In the genomic region with DNA sequence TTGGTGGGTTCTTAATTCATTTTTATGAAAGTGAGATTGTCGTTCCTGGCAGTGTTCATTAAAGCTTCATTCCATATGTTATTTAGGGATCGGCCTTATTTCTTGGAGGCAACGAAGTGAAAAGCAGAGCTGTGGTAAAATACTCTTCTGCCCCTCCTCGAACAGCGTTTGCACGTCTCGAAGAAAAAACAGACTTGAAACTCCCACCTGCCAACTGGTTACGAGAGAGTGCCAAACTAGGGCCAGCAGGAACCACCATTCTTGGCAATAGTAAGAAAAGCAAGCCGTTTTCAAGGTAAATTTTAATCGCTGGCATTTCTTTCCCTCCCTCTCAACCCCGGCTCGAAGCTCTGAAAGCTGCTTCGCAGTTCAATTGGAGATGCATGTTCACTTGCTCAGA, we compare ENCODE assay signal across 9 mouse cellular contexts. TPM values are rescaled to one million over a fixed set of nuclear protein-coding genes. Genes with fewer than 3 reads are reported as not detected.
DNase-seq lines count a peak whose midpoint lies in the region; ATAC-seq and TF ChIP-seq lines count a peak whose summit lies in the region.
"Had no signal": no experiment of that assay in that cellular context is flagged by ENCODE, and none has a peak within 500 bp of the region (broad histone marks: within the 10 kb centered on the region; RNA-seq: fewer than 3 reads in every experiment).

No protein-coding gene starts in this region.

- H3K36me3 ChIP-seq in CH12.LX (replicated peaks in 1 of 2; ENCODE audit: control insufficient read depth in 1 of 2, insufficient read depth in 1 of 2, low read length in 1 of 2): peaks cover 30 to 44% of the 10 kb centered on the region in 2 experiments
- peaks cover 43% of the 10 kb centered on the region for H3K36me3 ChIP-seq in limb, embryonic 12.5 days
- peaks cover 24% of the 10 kb centered on the region for H3K36me3 ChIP-seq in stomach, embryonic 15.5 days

- peak overlapping the region; percentile 76 for H3K9ac ChIP-seq in CH12.LX (ENCODE audit: insufficient read depth, low read depth)
- H3K9ac ChIP-seq in limb, embryonic 12.5 days (replicated peaks): no peak overlapping the region
- H3K9ac ChIP-seq in stomach, embryonic 15.5 days: peak overlapping the region; percentile 99; the same call in 1 of the 2 replicates

- TF ChIP-seq EP300 in CH12.LX (IDR thresholded peaks at IDR 0.05; ENCODE audit: low read length): no peak

- no peak overlapping the region for H3K27ac ChIP-seq in CH12.LX (ENCODE audit: insufficient read depth, low read depth)
- H3K27ac ChIP-seq in limb, embryonic 12.5 days: no peak overlapping the region
- H3K27ac ChIP-seq in stomach, embryonic 15.5 days: no peak overlapping the region

- dilution Hi-C loops in CH12.LX (cut with MboI; ENCODE audit: extremely low pct_ligation_motif_present, extremely low pct_unique_long_range_greater_than_20kb, low sequenced_read_pairs): no loop called here

- in situ Hi-C loops in CH12.LX (cut with MboI; ENCODE audit: low pct_ligation_motif_present, low pct_unique_long_range_greater_than_20kb, low sequenced_read_pairs): no loop called here

- TF ChIP-seq CTCF in CH12.LX (conservative IDR thresholded peaks at IDR 0.05 in 1 of 2, IDR thresholded peaks at IDR 0.05 in 1 of 2; ENCODE audit: low read depth in 2 of 2, low read length in 2 of 2): no peak

- H3K4me1 ChIP-seq in CH12.LX (ENCODE audit: control insufficient read depth in 1 of 2, insufficient read depth in 2 of 2): peaks cover 0 to 12% of the 10 kb centered on the region in 2 experiments; a peak in 2 of 4 replicates
- peaks cover 21% of the 10 kb centered on the region for H3K4me1 ChIP-seq in limb, embryonic 12.5 days (replicated peaks)
- H3K4me1 ChIP-seq in stomach, embryonic 15.5 days: peaks cover 6% of the 10 kb centered on the region; the same call in 1 of the 2 replicates

- peaks cover 19% of the 10 kb centered on the region for H3K79me2 ChIP-seq in CH12.LX (replicated peaks; ENCODE audit: control insufficient read depth, extremely low read depth, insufficient read depth, poor library complexity, severe bottlenecking)

- TF ChIP-seq RAD21 in CH12.LX (IDR thresholded peaks at IDR 0.05; ENCODE audit: low read depth, low read length): no peak

- H3K27me3 ChIP-seq in CH12.LX (replicated peaks): peaks cover 8% of the 10 kb centered on the region
- no peaks in the 10 kb centered on the region; the same call in 1 of the 2 replicates for H3K27me3 ChIP-seq in limb, embryonic 12.5 days
- H3K27me3 ChIP-seq in stomach, embryonic 15.5 days (replicated peaks): no peaks in the 10 kb centered on the region

- H3K9me3 ChIP-seq in CH12.LX (replicated peaks; ENCODE audit: low read length): no peaks in the 10 kb centered on the region
- H3K9me3 ChIP-seq in limb, embryonic 12.5 days: no peaks in the 10 kb centered on the region
- H3K9me3 ChIP-seq in stomach, embryonic 15.5 days: no peaks in the 10 kb centered on the region

- TF ChIP-seq POLR2A in CH12.LX (IDR thresholded peaks at IDR 0.05; ENCODE audit: low read depth, low read length): no peak

- peak; percentile 49 to 50 for DNase-seq in cerebellum, postnatal 10 days
- no peak for DNase-seq in cerebellum, postnatal 36 days
- no peak for DNase-seq in CH12.LX (ENCODE audit: extremely low read depth)
- DNase-seq in frontal cortex, postnatal 25 days (ENCODE audit: low spot score in 2 of 2): peak; percentile 13 to 23
- no peak for DNase-seq in ovary, postnatal 14 days (ENCODE audit: low spot score)
- DNase-seq in thymus, postnatal 10 days (ENCODE audit: low spot score in 2 of 2): no peak

- WGBS in limb, embryonic 12.5 days: 87% methylated on average over 13 of the region's 13 CpGs
- WGBS in stomach, embryonic 15.5 days: 88% methylated on average over 13 of the region's 13 CpGs

- H3K4me3 ChIP-seq in CH12.LX (replicated peaks in 1 of 3; ENCODE audit: low read depth in 2 of 3, low read length in 2 of 3, poor library complexity in 1 of 3): peak overlapping the region in 2 of 3 experiments; percentile 64 to 92
- peak overlapping the region; percentile 90; the same call in 1 of the 2 replicates for H3K4me3 ChIP-seq in limb, embryonic 12.5 days (replicated peaks)
- H3K4me3 ChIP-seq in stomach, embryonic 15.5 days (replicated peaks): peak overlapping the region; percentile 98

- ATAC-seq in limb, embryonic 12.5 days (ENCODE audit: insufficient number of reproducible peaks, insufficient read depth, low FRiP score, low TSS enrichment, low read depth): no peak
- no peak for ATAC-seq in stomach, embryonic 15.5 days (ENCODE audit: insufficient read depth, low FRiP score, low read depth)

- H3K4me2 ChIP-seq in CH12.LX (ENCODE audit: insufficient read depth, low read depth, poor library complexity, severe bottlenecking): peak overlapping the region; percentile 42; the same call in 1 of the 2 replicates
- H3K4me2 ChIP-seq in limb, embryonic 12.5 days: peak overlapping the region; percentile 89
- peak overlapping the region; percentile 84 for H3K4me2 ChIP-seq in stomach, embryonic 15.5 days

TF ChIP-seq in CH12.LX, 34 proteins besides CTCF, POLR2A, EP300 and RAD21:
- TF ChIP-seq MAFK (IDR thresholded peaks at IDR 0.05; ENCODE audit: insufficient replicate concordance, low read length): no peak
- TF ChIP-seq CHD2 (IDR thresholded peaks at IDR 0.05; ENCODE audit: low read length): no peak
- TF ChIP-seq MXI1 (IDR thresholded peaks at IDR 0.05; ENCODE audit: low read depth, low read length): 0 out of 2 replicates have a peak, but pooled peaks have one; percentile 5
- TF ChIP-seq UBTF (IDR thresholded peaks at IDR 0.05; ENCODE audit: low read depth, low read length): no peak

RNA-seq across cellular contexts. Expression of gene Edrf1, which starts 1.5 kb away (rescaled TPM):
- total RNA-seq in CH12.LX (2012; rRNA removed) (20.6 and 21.7 TPM in 2 replicates), CH12.LX (2014; rRNA removed) (19.3 and 21.4 TPM in 2 replicates)
- polyA plus RNA-seq in CH12.LX (2012; ENCODE audit: insufficient read length, low read depth): 10.0 and 12.5 TPM in 2 replicates
- polyA plus RNA-seq in limb, embryonic 12.5 days (2016; fragmentation: Nextera tagmentation; extraction: Ambion mirVana): 30.4 TPM in 2 replicates
- polyA plus RNA-seq in stomach, embryonic 15.5 days (2015; fragmentation: Nextera tagmentation; extraction: Ambion mirVana): 17.7 and 19.7 TPM in 2 replicates

RNA-seq across cellular contexts. Expression of gene Tex36, which starts 36.9 kb away (rescaled TPM):
- total RNA-seq in CH12.LX (2012; rRNA removed) (not detected in 2 replicates), CH12.LX (2014; rRNA removed) (not detected in 2 replicates)
- polyA plus RNA-seq in CH12.LX (2012; ENCODE audit: insufficient read length, low read depth): not detected in 2 replicates
- not detected in 2 replicates for polyA plus RNA-seq in limb, embryonic 12.5 days (2016; fragmentation: Nextera tagmentation; extraction: Ambion mirVana)
- not detected in 2 replicates for polyA plus RNA-seq in stomach, embryonic 15.5 days (2015; fragmentation: Nextera tagmentation; extraction: Ambion mirVana)

RNA-seq across cellular contexts. Expression of gene Mmp21, which starts 41.0 kb away (rescaled TPM):
- total RNA-seq in CH12.LX (2012; rRNA removed) (not detected in 2 replicates), CH12.LX (2014; rRNA removed) (not detected in 2 replicates)
- polyA plus RNA-seq in CH12.LX (2012; ENCODE audit: insufficient read length, low read depth): 0.15 and 0.17 TPM in 2 replicates
- not detected in 2 replicates for polyA plus RNA-seq in limb, embryonic 12.5 days (2016; fragmentation: Nextera tagmentation; extraction: Ambion mirVana)
- polyA plus RNA-seq in stomach, embryonic 15.5 days (2015; fragmentation: Nextera tagmentation; extraction: Ambion mirVana): not detected in 2 replicates
- polyA plus RNA-seq: gonadal fat pad, adult 2 months had no signal

Comparison
In these comparisons a context has a peak if more than half of its experiments do, and no peak if none do; other contexts are left out.
1. DNase-seq: peak in cerebellum, postnatal 10 days (2 of 2) and frontal cortex, postnatal 25 days (2 of 2); none in cerebellum, postnatal 36 days (0 of 2), CH12.LX (single experiment), ovary, postnatal 14 days (single experiment) and thymus, postnatal 10 days (0 of 2).
2. Peak in every context shown above with its lines, with median percentiles within 50 percentile points of each other: H3K4me2 ChIP-seq and H3K4me3 ChIP-seq.